Mouse (Mus musculus) lung, postnatal 36 days (tissue): ENCODE measurements around the gene Htr5b.

Experiments used
- DNase-seq: peaks from one replicate; pipeline ENCODE4 v3.0.0; 2022; ENCODE audit warnings: mixed read lengths

Gene Htr5b

DNA sequence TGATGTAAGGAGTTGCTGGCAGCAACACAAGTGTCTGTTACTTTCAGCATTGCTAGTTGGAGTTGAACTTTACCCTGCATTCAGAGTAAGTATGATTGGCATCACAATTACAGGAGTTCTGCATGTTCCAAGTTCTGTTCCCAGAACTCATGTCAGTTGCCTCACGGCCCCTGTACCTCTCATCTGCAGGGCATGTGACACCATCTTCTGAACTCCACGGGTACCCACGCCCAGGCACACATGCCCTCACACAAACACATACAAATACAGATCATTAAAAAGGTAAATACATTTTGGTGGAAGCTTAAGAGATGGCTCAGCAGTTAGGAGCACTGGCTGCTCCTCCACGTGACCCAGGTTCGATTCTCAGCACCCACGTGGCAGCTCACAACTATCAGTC lies 41.5 kb downstream of the Htr5b start:
- DNase-seq: no peak

DNA sequence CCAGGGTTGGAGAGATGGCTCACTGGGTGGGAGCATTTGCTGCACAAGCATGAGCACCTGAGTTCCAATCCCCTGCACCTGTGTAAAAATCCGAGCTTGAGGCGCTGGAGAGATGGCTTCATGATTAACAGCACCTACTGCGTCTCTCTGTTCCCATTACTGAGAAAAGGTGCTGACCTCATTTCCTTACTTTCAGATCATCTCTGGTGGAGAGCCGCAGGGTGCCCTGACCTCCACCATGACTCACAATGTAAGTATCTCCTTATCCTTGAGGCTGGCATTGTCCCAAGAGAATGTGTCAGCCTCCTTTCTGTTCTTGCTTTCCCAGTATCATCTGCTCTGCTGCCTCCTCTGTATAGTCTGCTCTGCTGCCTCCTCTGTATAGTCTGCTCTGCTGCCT lies 45.2 kb downstream of the Htr5b start:
- no peak for DNase-seq

DNA sequence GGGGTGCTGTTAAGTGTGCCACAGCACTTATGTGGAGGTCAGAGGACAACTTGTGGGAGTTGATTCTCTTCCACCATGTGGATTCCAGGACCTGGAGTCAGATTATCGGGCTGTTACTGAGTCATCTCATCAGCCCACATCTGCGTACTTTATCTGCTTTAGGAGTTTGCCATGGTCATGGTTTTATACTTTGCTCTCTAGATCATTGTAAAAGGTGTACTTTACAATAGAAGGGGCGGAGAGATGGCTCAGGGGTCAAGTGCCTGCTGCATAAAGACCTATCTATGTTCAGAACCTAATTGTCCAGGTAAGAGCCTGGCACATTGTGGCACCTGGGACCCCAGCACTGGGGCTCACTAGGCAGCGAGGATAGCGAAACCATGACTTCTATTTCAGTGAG lies 48.9 kb downstream of the Htr5b start:
- DNase-seq: no peak

DNA sequence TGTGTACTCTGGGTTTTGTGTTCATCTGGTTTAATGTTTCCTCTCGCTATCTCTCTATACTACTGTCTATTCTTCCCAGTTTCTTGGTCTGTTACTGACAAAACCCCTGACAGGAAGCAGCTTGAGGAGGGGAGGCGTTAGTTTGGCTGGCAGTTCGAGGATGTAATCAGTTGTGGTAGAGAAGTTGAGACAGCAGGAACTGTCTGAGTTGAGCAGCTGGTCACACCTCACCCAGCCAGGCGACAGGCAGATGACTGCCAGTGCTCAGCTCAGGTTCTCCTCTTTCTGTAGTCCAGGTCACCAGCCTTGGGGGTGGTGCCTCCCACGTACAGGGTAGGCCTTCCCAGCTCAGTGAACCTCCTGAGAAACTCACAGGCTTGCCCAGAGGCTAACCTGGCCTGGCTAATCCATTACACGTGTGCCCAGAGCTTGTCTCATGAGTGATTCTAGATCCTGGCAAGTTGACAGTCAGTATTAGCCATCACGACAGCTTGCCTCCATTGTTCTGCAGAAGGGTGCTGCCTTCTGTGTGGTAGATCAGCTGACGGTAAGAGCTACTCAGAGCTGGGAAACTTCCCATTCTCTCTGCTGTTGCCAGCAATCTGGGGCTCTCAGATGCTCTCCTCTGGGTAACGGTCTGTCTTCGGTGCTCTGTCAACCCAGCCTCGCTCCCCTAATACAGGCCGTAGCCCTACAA lies 49.8 kb downstream of the Htr5b start:
- no peak for DNase-seq

DNA sequence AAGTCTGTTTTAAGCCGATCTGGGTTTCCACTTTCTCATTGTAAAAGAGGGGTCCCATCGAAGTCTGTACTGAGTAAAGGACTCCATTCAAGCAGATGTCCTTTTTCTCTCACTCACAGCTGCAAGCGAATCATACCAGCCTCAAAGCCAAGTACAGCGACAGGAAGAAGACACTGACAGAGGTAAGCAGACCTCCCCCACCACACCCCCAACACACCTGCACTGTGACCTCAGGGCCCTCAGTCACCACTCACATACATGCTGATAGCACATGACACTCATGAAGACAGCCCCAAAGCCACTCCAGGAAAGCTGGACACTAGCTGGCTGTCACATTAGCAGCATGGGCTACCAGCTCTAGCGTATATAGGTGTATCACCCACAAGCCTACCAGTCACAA lies 50.5 kb downstream of the Htr5b start:
- DNase-seq: no peak

DNA sequence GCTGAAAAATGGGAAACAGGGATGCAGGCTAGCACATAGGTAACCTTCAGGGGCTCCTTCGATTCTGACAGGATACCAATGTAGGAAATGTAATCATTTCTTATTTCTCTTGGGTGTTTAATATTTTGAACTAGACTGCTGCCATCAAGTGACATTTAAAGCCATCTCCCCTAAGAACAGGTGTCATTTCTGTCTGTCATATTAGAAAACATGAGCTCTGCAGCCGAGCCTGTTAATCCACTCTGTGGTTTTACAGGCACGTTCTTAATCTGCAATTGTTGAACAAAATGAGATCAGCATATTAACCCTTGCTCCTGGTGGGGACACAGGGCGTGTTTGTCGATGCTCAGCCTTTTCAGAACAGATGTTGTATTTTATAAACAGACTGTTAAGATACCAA lies 56.8 kb downstream of the Htr5b start:
- DNase-seq: no peak

DNA sequence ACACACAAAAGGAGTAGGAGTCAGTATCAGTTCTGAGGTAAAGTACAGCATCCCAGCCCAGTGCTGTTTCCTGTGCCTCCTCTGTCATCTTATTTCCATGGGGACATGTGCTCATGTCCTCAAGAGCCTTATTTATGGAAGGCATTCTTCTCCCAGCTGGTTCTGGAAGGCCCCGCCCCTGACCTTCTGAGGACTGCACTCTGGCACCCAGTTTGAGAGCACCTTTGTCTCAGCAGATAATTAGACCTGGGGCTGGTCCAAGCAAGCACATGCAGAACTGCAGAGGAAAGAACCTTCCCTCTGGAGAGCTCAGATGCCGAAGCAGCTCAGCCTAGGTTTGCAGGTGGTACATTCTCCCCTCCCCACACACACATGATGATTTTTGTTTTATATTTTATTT lies 60.0 kb downstream of the Htr5b start:
- DNase-seq: no peak

DNA sequence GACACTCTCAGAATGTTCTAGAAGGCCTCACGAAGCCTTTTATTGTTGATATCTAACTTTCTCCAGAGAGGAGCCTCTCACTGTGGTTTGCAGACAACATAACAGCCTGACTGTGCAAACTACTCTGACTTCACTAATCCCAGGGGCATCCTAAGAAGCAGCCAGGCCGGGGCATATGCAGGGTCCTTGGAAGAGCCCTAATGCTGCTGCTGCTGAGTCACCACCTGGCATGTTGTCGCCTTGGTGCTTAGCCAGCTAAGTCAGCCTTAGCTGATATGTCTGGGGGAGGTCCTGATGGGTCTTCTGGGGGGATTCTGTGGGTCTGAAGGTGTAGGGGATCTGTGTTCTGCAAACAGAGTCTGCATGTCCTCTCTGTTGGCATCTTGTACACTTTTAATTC lies 62.0 kb downstream of the Htr5b start:
- DNase-seq: no peak

DNA sequence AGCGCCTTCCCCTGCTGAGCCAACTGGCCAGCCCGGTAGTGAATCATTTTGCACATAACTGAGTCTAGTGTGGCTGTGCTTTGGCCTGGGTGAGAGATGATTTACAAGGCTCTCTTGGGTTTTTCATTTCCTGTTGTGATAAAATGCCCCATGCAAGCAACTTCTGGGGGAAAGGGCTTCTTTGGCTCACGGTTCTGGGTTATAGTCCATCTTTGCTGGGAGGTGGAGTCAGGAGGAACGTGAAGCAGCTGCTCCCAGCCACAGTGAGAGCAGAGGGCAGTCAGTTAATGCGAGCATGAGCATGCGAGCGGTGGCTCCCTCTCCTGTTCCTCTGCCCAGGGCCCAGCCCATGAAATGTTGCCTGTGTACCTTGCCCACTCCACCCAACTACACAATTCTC lies 64.5 kb downstream of the Htr5b start:
- no peak for DNase-seq

DNA sequence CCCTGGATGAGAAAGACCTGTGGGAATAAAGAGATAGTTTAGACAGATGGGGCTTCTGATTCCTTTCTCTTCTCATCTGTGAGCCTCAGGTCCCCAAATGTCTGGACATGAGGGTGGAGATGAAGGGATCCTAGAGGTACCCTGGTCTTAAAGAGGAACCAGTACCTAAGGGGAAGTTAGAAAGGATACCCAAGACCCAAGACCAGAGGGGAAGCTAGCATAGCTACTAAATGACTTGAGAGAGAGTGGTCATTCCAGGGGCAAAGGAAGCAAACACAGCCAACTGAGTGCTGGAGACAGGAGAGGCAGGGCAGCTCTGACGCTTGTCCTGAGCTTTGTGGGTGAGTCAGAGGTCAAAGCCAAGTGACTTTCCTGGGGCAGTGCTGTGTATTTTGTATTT lies 65.6 kb downstream of the Htr5b start:
- no peak for DNase-seq

DNA sequence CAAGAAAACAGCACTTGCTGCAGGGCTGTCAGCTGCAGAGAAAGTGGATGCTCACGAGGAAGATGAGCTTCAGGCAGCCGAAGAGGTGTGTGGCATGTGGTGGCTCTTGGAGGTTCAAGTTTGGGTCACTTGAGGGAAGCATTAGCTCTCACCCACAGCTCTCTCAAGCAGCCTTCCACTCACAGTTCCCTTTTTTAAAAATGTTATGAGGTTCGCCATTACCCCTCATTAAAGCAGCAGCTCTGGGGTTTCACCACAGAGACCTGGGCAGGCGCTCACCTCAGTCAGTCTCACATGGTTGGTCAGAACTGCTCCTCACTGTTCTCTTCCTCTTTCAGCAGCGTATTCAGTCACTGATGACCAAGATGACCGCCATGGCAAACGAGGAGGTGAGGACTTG lies 66.4 kb downstream of the Htr5b start:
- no peak for DNase-seq

DNA sequence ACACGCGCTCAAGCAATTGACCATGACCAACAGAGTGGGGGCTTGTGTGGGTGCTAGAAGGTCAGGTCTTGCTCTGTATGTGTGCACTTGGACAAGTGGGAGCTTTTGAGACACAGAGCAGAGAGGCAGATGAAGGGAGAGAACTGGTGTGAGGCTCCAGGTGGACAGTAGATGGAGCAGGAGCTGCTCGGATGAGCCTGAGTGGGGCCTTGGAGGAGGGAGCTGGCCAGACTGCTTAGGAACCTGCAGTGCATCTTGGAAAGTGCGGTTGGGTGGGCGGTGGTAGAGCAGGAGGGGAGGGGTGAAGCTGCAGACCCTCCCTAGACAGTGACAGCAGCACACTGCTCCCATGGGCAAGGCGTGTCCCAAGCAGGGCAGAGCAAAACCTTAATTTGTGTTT lies 68.2 kb downstream of the Htr5b start:
- no peak for DNase-seq
